Mouse (Mus musculus) spleen, postnatal 36 days (tissue): ENCODE results near the gene Alx3.
"Not testable (repeated sequence)": the region's sequence is repeated elsewhere in the genome, so short reads cannot be mapped to it uniquely, and the experiment has no call there.

Experiments
- DNase-seq, 2 experiments: peaks; one replicate each; pipeline ENCODE4 v3.0.0; 2022; ENCODE audit warnings: low spot score in 2 of 2, mixed read lengths in 1 of 2

The Alx3 gene

DNA sequence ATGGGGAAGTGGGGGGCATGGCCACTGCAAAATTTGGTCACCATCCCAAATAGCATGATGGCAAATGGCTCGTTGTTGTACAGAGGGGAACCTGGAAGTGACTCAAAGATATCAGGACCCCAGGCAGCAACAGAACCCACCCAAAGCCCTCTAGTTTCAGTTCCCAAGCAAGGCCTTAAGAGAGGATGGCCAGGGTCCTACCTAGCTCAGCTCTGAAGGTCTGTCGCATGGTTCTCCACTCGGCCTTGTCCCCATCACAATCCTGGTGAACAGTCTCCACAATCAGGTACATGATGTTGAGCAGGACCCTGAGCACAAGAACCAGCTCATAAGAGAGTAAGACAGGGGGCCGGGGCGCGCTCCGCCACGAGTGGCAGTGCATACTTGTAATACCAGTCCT is 29.6 kb downstream of the Alx3 start:
- no peak for DNase-seq

DNA sequence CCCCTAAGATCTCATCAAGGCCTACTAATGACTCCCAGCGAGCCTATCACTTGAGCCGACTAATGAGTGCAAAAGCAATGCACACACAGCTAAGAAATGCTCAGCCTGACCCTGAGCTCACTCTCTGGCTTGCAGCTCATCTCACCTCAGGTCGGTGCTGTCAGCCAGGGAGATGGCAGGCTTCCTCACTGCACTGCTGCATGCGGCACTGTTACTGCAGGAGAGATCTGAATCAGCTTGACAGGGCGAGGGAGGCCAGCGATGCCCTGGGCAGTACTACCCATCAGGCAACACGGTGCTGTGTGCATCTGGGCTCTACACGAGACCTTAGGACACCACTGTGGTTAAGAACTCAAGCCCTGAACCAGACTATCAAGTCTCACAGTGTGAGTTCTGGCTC is 30.7 kb downstream of the Alx3 start:
- DNase-seq, result no peak

GRCm38 (mm10) chr3:107626751-107627150 is 31.9 kb downstream of the Alx3 start:
- DNase-seq, result no peak

DNA sequence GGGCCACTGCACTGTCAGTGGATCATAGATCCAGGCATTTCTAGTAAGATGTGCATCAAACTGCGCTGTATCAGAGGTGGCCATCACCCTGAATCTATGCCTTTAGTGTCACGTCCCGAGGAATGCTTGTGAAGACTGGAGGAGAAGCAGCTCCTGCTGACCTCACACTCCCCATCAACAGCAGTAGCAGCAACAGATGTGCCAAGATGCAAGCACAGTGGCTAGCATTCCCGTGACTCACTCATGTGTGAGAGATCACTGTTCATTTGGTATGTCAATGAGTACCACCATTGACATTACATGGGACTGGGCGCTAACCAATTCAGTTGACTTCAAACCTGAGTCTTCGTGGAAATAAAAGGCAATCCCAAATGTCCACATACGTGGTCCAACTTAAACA is 32.8 kb downstream of the Alx3 start:
- DNase-seq, result no peak

DNA sequence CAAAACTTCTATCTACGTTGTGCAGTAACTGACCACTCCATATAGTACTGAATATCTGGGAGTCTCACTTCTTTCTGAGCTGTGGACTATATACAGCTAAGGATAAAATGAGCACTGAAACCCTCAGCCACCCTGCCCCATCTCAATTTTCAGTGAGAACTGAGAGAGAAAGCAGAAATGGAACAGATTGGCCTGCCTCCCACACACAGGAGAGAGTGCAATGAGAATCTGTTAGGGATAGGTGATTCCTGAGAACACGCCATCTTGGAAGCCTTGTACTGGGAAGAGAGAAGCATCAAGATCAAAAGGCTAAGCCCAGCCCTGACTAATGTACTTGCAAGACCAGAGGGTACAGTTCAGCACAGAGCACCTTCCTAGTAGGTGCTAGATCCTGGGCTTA is 33.7 kb downstream of the Alx3 start:
- DNase-seq, result no peak

DNA sequence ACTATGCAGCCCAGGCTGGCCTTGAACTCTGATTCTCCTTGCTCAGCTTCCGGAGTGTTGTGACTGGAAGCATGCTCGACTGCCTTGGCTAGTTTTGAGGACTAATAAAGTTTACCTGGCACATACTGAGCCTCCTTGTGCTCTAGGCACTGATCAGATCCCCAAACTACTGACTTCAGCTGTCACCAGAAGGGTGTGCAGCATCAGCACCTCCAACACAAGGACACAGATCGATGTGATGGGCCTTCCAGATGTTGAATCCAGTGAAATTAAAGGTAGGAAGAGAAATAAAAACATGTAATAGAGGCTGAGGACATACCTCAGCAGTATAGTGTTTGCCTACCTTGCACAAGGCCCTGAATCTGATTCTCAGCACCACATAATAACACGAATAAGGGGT is 34.6 kb downstream of the Alx3 start:
- DNase-seq, result no peak

GRCm38 (mm10) chr3:107630682-107631522 is 36.1 kb downstream of the Alx3 start, which contains the start of gene Gm10961:
Gm10961 (plus strand) TSS chr3:107631322.
- peak; percentile 11 to 12 for DNase-seq

DNA sequence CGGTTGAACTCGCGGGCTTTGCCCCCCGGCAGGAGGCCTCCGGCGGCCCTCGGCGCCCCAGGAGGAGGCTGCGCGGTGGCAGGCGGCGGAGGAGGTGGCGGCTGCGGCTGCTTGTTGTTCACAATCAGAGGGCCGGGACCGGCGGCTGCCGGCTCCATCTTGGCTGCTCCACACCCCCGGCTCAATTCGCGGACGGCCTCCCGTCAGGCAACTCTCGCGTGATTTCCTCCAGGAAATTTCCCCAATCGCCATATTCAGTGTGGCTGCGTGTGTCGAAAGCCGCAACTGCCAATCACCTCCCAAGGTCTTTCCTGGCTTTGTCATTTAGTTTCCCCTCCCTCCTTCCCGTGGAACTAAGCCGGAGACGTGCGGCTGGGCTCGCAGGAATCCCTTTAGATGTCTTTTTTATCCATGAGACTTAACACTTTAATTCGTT is 36.7 kb downstream of the Alx3 start, which contains the start of gene Strip1:
Gene Strip1 (minus strand): TSS at position 172 of the 436 bp plus-strand sequence.
- peak; percentile 88 to 93 for DNase-seq

DNA sequence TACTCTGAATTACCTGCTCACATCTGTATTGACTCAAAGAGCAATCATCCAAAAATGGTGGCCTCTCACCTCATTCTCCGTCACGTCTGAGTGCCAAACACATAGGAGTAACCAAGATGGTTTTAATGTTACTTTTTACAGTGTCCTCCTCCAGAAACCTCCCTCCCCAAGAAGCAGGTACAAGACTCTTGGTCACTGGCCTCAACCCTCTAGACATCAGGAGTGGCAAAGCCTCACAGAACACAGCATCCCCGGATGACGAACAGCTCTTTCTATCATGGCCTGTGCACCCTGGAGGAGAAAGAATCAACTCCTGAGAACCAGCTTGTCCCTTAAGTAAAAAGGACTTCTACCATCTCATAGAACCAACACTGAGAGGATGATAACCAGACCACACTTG is 38.0 kb downstream of the Alx3 start:
- DNase-seq, result no peak

DNA sequence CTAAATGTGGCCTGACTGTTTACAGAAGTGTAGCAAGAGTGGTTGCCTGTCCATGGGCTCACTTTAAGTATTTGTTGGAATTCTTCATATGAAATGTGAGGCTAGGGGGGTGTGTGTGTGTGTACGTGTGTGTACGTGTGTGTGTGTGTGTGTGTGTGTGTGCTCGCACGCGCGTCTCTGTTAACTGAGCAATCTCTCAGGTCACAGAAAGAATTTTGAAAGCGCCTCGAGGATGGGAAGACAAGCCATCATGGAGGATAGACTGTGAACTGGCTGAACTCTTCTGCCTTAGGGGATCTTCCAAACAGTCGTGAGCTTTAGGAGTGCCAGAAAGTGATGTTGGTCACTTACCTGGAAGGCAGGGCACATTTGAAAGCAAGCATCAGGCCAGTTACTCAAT is 39.1 kb downstream of the Alx3 start:
- no peak for DNase-seq

- DNase-seq, result no peak
Observed at GRCm38 (mm10) chr3:107635836-107636235, 41.0 kb downstream of the Alx3 start.

DNA sequence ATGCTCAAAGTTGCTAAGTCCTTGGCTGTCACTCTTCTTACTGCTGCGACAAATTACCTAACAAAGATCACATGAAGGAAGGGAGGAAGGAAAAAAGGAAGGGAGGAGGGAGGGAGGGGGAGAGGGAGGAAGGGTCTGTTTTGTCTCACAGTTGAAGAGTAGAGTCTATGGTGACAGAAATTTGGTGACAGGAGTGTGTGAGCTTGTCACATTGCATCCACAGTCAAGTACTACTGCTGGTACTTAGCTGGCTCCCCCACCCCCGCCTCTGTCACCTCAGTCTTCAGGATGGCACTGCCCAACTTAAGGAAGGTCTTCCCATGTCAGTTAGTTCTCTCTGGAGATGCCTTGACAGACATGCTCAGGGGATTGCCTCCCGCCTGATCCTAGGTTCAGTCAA is 41.4 kb downstream of the Alx3 start:
- DNase-seq, result no peak

GRCm38 (mm10) chr3:107637606-107638172 is 42.9 kb downstream of the Alx3 start:
- DNase-seq, result no peak

- no peak for DNase-seq
Observed at GRCm38 (mm10) chr3:107646947-107647346, 52.1 kb downstream of the Alx3 start.

DNA sequence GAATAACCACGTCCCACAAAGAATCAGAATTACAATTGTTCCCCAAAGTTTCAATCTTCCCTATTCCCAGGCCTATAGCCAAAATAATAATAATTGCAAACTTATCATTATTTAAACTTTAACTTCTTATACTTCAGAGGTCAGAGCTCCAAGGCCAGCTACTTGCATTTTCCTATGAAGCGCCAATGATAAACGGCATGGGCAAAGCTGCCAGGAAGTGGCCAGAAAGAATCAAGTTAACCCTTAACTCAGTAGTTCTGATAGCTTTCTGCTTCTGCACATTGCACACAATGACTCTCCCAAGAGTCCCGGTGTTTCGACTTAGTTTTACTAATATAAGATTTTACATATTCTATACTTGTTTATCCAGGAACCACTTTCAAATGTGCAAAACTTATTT is 55.4 kb downstream of the Alx3 start:
- DNase-seq, result not testable (repeated sequence)

DNA sequence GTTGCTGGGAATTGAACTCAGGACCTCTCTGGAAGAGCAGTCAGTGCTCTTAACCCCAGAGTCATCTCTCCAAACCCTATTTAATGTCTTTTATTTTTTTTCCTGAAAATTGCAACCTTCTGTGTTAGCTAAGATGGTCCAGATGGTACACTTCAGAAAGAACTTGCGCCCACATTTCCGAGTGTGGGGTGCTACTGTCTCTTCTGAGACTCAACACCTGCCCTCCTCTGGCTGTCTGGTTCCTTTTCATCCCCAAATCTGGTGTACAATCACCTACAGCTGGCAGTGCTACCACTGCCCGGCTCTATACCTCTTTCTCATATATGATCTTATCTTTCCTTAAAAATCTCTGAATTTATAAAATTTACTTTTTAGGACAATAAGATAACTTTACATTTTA is 58.1 kb downstream of the Alx3 start:
- DNase-seq, result no peak

GRCm38 (mm10) chr3:107654861-107655260 is 60.0 kb downstream of the Alx3 start:
- no peak for DNase-seq
